Mouse (Mus musculus) adrenal gland, postnatal 10 days (tissue): ENCODE measurements around the gene Cpped1. TPM values are rescaled to one million over a fixed set of nuclear protein-coding genes. Genes with fewer than 3 reads are reported as not detected.

ENCODE experiments used
- DNase-seq: peaks from one replicate; pipeline ENCODE4 v3.0.0; 2021; ENCODE audit warnings: mixed read lengths
- total RNA-seq, 2 experiments: library from RNA; stranded (reverse); gene quantifications; 2 replicates each; pipeline ENCODE4 v1.2.3; 2021

The Cpped1 gene
- total RNA-seq, 2 experiments from 2014 or later, result 44.8 to 57.1 TPM

- no peak for DNase-seq
Observed at GRCm38 (mm10) chr16:11772318-11772717, 136.9 kb downstream of the Cpped1 start.

GRCm38 (mm10) chr16:11757951-11758350, 151.3 kb downstream of the Cpped1 start:
- no peak for DNase-seq

DNA sequence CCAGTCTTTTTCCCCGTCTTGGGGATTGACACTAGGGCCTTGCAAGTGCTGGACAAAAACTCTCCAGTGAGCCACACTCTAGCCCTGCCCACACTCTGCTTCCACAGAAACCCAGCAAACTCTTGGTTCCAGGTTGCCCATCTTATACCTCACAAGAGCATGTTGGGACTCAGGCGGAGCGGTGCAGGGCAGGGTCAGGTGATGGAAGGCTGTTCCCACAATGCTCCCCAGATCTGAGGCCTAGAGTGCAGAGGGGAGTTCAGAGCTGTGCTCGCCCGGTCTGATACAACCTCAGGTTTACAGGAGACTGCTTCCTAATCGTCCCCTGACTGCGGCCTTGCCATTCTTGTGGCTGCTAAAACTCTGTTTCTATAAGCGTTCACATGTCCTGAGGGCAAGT, 151.8 kb downstream of the Cpped1 start:
- DNase-seq, result no peak

DNA sequence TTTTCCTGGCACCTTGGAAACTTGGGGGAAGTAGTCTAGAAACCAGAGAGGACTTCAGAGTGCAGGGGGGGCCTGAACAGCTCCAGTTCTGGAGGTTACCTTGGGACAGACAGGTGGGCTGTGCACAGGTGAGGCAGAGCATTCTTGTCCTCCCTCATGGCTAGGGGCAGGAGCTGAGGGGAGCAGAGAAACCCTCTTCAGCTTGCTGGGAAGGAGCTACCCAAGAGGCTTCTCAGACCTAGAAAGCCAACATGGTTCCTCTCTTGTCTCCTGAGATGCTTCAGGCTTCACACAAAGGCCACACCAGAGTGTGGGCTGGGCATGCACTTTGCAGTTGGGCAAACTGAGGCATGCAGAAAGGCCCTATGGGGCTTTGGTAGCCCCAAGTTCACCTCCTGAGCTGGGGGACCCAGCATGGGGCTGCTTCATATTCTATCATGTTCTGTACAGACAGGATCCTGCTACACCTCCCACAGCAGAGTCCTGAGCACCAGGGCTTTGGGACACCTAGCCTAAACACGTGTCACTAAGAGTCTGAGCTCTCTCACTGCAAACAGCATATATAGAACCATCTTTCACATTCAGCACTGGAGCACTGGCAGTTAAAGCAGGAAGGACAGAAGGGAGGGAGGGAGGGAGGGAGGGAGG, 152.5 kb downstream of the Cpped1 start:
- DNase-seq, result no peak

- no peak for DNase-seq
Observed at GRCm38 (mm10) chr16:11755281-11756066, 153.8 kb downstream of the Cpped1 start.

- no peak for DNase-seq
Observed at GRCm38 (mm10) chr16:11754136-11754535, 155.1 kb downstream of the Cpped1 start.

Other genes starting within 250 kb of the Cpped1 start
- 1 to 10 TPM; 2.3 to 3.3 TPM for gene Shisa9, start 74.7 kb upstream of the Cpped1 start, total RNA-seq